Mouse (Mus musculus) limb, embryonic 11.5 days (tissue): ENCODE results near the gene Il17re. TPM values are rescaled to one million over a fixed set of nuclear protein-coding genes. Genes with fewer than 3 reads are reported as not detected.

Source experiments
- ATAC-seq: fragments of 200-750 bp; cut with Nextera tagmentation; 2 replicates; pipeline ENCODE4 v1.8.0; 2017; ENCODE audit warnings: low read depth; ENCODE audit not compliant: insufficient number of reproducible peaks, low FRiP score, low TSS enrichment
- DNase-seq: peaks from one replicate; pipeline ENCODE4 v3.0.0-alpha.2; 2015; ENCODE audit warnings: low spot score
- H3K27ac ChIP-seq: fragments of 300-500 bp; sonication (generic); replicated peaks from 2 replicates; pipeline ENCODE4 v1.5.1; 2014; ENCODE audit warnings: low read depth, mild to moderate bottlenecking, low read length
- H3K27me3 ChIP-seq: fragments of 300-500 bp; sonication (generic); 2 replicates; pipeline ENCODE4 v1.6.1; 2014; ENCODE audit warnings: mild to moderate bottlenecking, low read length, mixed read lengths; ENCODE audit not compliant: control insufficient read depth, insufficient read depth
- H3K36me3 ChIP-seq: fragments of 300-500 bp; sonication (generic); 2 replicates; pipeline ENCODE4 v1.6.1; 2014; ENCODE audit warnings: mild to moderate bottlenecking, low read length, moderate library complexity, mixed read lengths; ENCODE audit not compliant: control insufficient read depth, insufficient read depth
- H3K4me1 ChIP-seq: fragments of 300-500 bp; sonication (generic); 2 replicates; pipeline ENCODE4 v1.6.1; 2014; ENCODE audit warnings: low read length, mixed read lengths; ENCODE audit not compliant: control insufficient read depth, insufficient read depth
- H3K4me2 ChIP-seq: fragments of 300-500 bp; sonication (generic); 2 replicates; pipeline ENCODE4 v1.6.1; 2014; ENCODE audit warnings: low read depth, mild to moderate bottlenecking, moderate library complexity; ENCODE audit not compliant: severe bottlenecking
- H3K4me3 ChIP-seq: fragments of 300-500 bp; sonication (generic); 2 replicates; pipeline ENCODE4 v1.5.1; 2014; ENCODE audit warnings: low read depth, low read length
- H3K9ac ChIP-seq: fragments of 300-500 bp; sonication (generic); 2 replicates; pipeline ENCODE4 v1.6.1; 2014; ENCODE audit warnings: mild to moderate bottlenecking, low read length
- H3K9me3 ChIP-seq: fragments of 300-500 bp; sonication (generic); 2 replicates; pipeline ENCODE4 v1.6.1; 2016; ENCODE audit warnings: low read length; ENCODE audit not compliant: control insufficient read depth
- WGBS: fragments of 180-500 bp; shearing (Covaris S2); extraction: QIAGEN DNeasy Blood & Tissue Kit; methylation state at CpG from one replicate; pipeline ENCODE4 v1.1.7; 2014; 5-methylcytosine and 5-hydroxymethylcytosine counted together
- polyA plus RNA-seq: library from polyadenylated mRNA; unstranded; fragments of >200 nt; fragmentation: Nextera tagmentation; extraction: Ambion mirVana; gene quantifications from 2 replicates; pipeline ENCODE4 v1.2.1, GENCODE M21; 2014

Il17re gene
- polyA plus RNA-seq, 1 experiment from 2014 or later, result 1.5 TPM

GRCm38 (mm10) chr6:113501388-113502084 lies 43.3 kb downstream of the Il17re start, which contains the start of gene Prrt3:
Prrt3 (minus strand) TSS chr6:113501931.
- Histone ChIP-seq H3K4me3 (peak within 1 kb of the TSS; percentile 34), H3K9ac (peak within 1 kb of the TSS; percentile 57), H3K27me3 (peaks cover 21% of the 10 kb centered on the region), H3K9me3 (no peaks in the 10 kb centered on the region), H3K4me2 (peak within 1 kb of the TSS; percentile 63), H3K27ac (no peak within 1 kb of the TSS), H3K4me1 (no peaks in the 10 kb centered on the region), H3K36me3 (no peaks in the 10 kb centered on the region)
- 4% methylated on average over 32 of the region's 32 CpGs for WGBS
- ATAC-seq (peak; percentile 46; the same call in 1 of the 2 replicates), DNase-seq (peak; percentile 50)

- Histone ChIP-seq H3K36me3 (no peaks in the 10 kb centered on the region), H3K9ac (no peak overlapping the region), H3K27ac (no peak overlapping the region), H3K27me3 (peaks cover 21% of the 10 kb centered on the region), H3K4me1 (no peaks in the 10 kb centered on the region), H3K9me3 (no peaks in the 10 kb centered on the region), H3K4me2 (no peak overlapping the region), H3K4me3 (no peak overlapping the region)
- ATAC-seq (no peak), DNase-seq (no peak)
- 86% methylated on average over 2 of the region's 2 CpGs for WGBS
Measured at GRCm38 (mm10) chr6:113502801-113503200, 44.5 kb downstream of the Il17re start.

DNA sequence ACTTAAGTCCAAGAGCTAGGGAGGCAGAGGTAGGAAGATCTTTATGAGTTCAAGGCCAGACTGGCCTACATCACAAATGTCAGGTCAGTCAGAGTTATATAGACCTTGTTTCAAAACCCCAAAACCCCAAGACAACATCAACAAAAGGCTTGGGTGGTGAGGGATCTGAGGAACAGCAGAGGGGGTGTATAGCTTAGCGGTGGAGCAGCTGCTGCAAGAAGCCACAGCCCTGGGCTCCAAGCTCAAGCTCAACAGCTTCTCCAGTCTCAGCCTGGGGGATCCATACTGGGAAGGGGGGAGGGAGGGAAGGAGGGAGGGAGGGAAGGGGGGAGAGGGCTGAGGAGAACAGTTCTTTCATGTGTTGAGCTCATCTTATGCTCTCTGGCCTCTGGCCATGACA lies 47.4 kb downstream of the Il17re start:
- Histone ChIP-seq H3K4me1 (no peaks in the 10 kb centered on the region), H3K4me2 (no peak overlapping the region), H3K9me3 (no peaks in the 10 kb centered on the region), H3K36me3 (no peaks in the 10 kb centered on the region), H3K27ac (no peak overlapping the region), H3K27me3 (peaks cover 17% of the 10 kb centered on the region), H3K4me3 (no peak overlapping the region), H3K9ac (no peak overlapping the region)
- ATAC-seq, result no peak
- WGBS, result 71% methylated on average over 1 of the region's 1 CpGs
- no peak for DNase-seq

DNA sequence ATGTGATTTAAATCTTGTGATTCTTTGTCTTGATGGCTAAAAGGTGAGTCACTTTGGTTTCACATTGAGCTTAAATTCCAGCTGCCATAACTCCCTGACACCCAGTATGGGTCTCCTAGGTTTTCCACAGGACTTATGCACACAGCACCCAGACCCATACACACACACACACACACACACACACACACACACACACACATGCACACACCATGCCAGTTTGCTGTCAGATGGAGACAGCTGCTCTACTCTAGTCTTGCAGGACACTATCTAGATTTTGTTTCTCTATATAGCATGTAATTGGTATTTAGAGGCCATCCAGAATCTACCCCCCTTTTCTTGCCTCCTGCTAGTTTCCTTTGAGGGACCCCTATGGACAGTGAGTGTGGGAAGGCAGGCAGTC lies 48.8 kb downstream of the Il17re start:
- no peak for DNase-seq
- no peak for ATAC-seq
- Histone ChIP-seq H3K36me3 (no peaks in the 10 kb centered on the region), H3K4me2 (no peak overlapping the region), H3K4me3 (no peak overlapping the region), H3K27me3 (peaks cover 5% of the 10 kb centered on the region; the same call in 1 of the 2 replicates), H3K4me1 (no peaks in the 10 kb centered on the region), H3K9me3 (no peaks in the 10 kb centered on the region), H3K9ac (no peak overlapping the region), H3K27ac (no peak overlapping the region)

GRCm38 (mm10) chr6:113508272-113508946 lies 50.1 kb downstream of the Il17re start:
- DNase-seq (no peak), ATAC-seq (no peak)
- Histone ChIP-seq H3K9ac (no peak overlapping the region), H3K9me3 (no peaks in the 10 kb centered on the region), H3K36me3 (no peaks in the 10 kb centered on the region), H3K4me2 (no peak overlapping the region), H3K27me3 (no peaks in the 10 kb centered on the region), H3K4me1 (no peaks in the 10 kb centered on the region), H3K27ac (no peak overlapping the region), H3K4me3 (no peak overlapping the region)
- 82% methylated on average over 7 of the region's 7 CpGs for WGBS

GRCm38 (mm10) chr6:113508947-113509280 lies 50.6 kb downstream of the Il17re start:
- 53% methylated on average over 5 of the region's 5 CpGs for WGBS
- H3K4me2 ChIP-seq, result no peak overlapping the region
- DNase-seq (no peak), ATAC-seq (no peak)
- no peak overlapping the region for H3K27ac ChIP-seq
- no peak overlapping the region for H3K4me3 ChIP-seq
- H3K36me3 ChIP-seq, result peaks cover 2% of the 10 kb centered on the region; the same call in 1 of the 2 replicates
- no peaks in the 10 kb centered on the region for H3K27me3 ChIP-seq
- no peaks in the 10 kb centered on the region for H3K9me3 ChIP-seq
- no peaks in the 10 kb centered on the region for H3K4me1 ChIP-seq
- no peak overlapping the region for H3K9ac ChIP-seq

DNA sequence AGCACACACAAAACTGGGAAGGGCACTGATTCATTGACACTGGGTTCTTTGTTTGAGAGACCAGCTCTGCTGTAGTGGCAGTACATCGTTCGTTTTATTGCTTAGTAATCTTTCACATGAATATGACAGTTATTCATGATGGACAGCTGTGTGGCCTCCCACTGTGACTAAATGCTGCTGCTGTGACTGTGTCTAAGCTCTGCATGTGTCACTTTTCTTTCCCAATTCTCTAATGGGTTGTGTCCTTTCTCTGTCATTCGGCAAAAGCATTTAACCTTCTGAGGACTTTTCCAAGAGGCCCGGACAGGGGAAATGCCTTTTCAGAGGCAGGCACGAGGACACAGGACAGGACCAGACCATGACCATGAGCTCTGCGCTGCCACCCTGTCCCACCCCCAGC lies 55.7 kb downstream of the Il17re start:
- Histone ChIP-seq H3K27ac (no peak overlapping the region), H3K4me1 (no peaks in the 10 kb centered on the region), H3K9ac (no peak overlapping the region), H3K27me3 (no peaks in the 10 kb centered on the region), H3K4me3 (no peak overlapping the region), H3K9me3 (no peaks in the 10 kb centered on the region), H3K4me2 (no peak overlapping the region), H3K36me3 (peaks cover 22% of the 10 kb centered on the region)
- WGBS, result 94% methylated on average over 6 of the region's 6 CpGs
- DNase-seq (no peak), ATAC-seq (no peak)

DNA sequence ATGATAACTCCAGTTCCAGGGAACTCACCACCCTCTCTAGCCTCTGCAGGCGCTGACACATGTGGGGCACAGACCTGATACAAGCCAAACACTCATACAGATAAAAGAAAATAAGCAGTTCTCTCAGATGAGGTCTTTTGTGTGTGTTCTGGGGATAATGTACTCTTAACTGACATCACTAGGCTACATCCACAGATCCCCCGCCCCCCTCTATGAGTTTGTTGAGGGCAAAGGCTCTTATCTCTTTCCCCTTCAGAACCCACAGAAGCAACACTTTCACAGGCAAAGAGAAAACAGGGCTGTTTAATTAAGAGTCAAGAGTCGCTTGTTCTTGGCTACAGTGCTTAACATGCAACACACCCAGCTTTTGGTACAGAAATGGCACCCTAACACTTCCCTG lies 56.3 kb downstream of the Il17re start:
- 95% methylated on average over 3 of the region's 3 CpGs for WGBS

More for the DNA sequence above, 56.3 kb downstream of the Il17re start:
- Histone ChIP-seq H3K9ac (no peak overlapping the region), H3K27ac (no peak overlapping the region), H3K27me3 (no peaks in the 10 kb centered on the region), H3K4me1 (no peaks in the 10 kb centered on the region), H3K9me3 (no peaks in the 10 kb centered on the region), H3K4me3 (no peak overlapping the region), H3K4me2 (no peak overlapping the region), H3K36me3 (peaks cover 26% of the 10 kb centered on the region)
- DNase-seq, result no peak
- no peak for ATAC-seq
